Mouse (Mus musculus) liver, embryonic 16.5 days (tissue): Measurements from ENCODE around the gene Arvcf. TPM values are rescaled to one million over a fixed set of nuclear protein-coding genes. Genes with fewer than 3 reads are reported as not detected.

Source experiments
- ATAC-seq: fragments of 200-750 bp; cut with Nextera tagmentation; 2 replicates; pipeline ENCODE4 v1.8.0; 2017; ENCODE audit warnings: low read depth, mild to moderate bottlenecking, moderate number of reproducible peaks, moderate library complexity
- H3K27ac ChIP-seq: fragments of 300-500 bp; sonication (generic); 2 replicates; pipeline ENCODE4 v1.5.1; 2014; ENCODE audit warnings: mild to moderate bottlenecking, low read length
- H3K27me3 ChIP-seq: fragments of 300-500 bp; sonication (generic); 2 replicates; pipeline ENCODE4 v1.6.1; 2014; ENCODE audit warnings: low read depth, low read length, mixed read lengths; ENCODE audit not compliant: control insufficient read depth, insufficient read depth
- H3K36me3 ChIP-seq: fragments of 300-500 bp; sonication (generic); 2 replicates; pipeline ENCODE4 v1.6.1; 2014; ENCODE audit warnings: mild to moderate bottlenecking; ENCODE audit not compliant: control insufficient read depth, insufficient read depth
- H3K4me1 ChIP-seq: fragments of 300-500 bp; sonication (generic); 2 replicates; pipeline ENCODE4 v1.6.1; 2014; ENCODE audit warnings: low read depth, low read length, mixed read lengths; ENCODE audit not compliant: control insufficient read depth
- H3K4me2 ChIP-seq: fragments of 300-500 bp; sonication (generic); 2 replicates; pipeline ENCODE4 v1.6.1; 2014; ENCODE audit warnings: low read depth, low read length, mixed read lengths
- H3K4me3 ChIP-seq: fragments of 300-500 bp; sonication (generic); 2 replicates; pipeline ENCODE4 v1.5.1; 2014; ENCODE audit warnings: low read depth, mild to moderate bottlenecking, low read length
- H3K9ac ChIP-seq: fragments of 300-500 bp; sonication (generic); 2 replicates; pipeline ENCODE4 v1.6.1; 2014; ENCODE audit warnings: low read depth, low read length
- H3K9me3 ChIP-seq: fragments of 300-500 bp; sonication (generic); replicated peaks from 2 replicates; pipeline ENCODE4 v1.6.1; 2016; ENCODE audit warnings: low read length; ENCODE audit not compliant: control insufficient read depth
- WGBS: fragments of 180-500 bp; shearing (Covaris S2); extraction: QIAGEN DNeasy Blood & Tissue Kit; methylation state at CpG from one replicate; pipeline ENCODE4 v1.1.7; 2014; ENCODE audit not compliant: insufficient replicate concordance; 5-methylcytosine and 5-hydroxymethylcytosine counted together
- polyA plus RNA-seq: library from polyadenylated mRNA; unstranded; fragments of >200 nt; fragmentation: Nextera tagmentation; extraction: Ambion mirVana; gene quantifications from 2 replicates; pipeline ENCODE4 v1.2.1, GENCODE M21; 2015

Arvcf gene
- polyA plus RNA-seq, 1 experiment from 2014 or later, result 8.6 TPM

GRCm38 (mm10) chr16:18436128-18436527 is 88.1 kb downstream of the Arvcf start:
- H3K4me3 ChIP-seq, result no peak overlapping the region
- H3K27ac ChIP-seq, result no peak overlapping the region
- H3K36me3 ChIP-seq, result peaks cover 66% of the 10 kb centered on the region
- no peak for ATAC-seq
- no peaks in the 10 kb centered on the region for H3K9me3 ChIP-seq
- H3K4me1 ChIP-seq, result peaks cover 14% of the 10 kb centered on the region
- no peak overlapping the region for H3K9ac ChIP-seq
- WGBS, result 91% methylated on average over 6 of the region's 6 CpGs
- no peak overlapping the region for H3K4me2 ChIP-seq
- H3K27me3 ChIP-seq, result no peaks in the 10 kb centered on the region

GRCm38 (mm10) chr16:18443385-18443841 is 95.4 kb downstream of the Arvcf start:
- H3K27ac ChIP-seq, result no peak overlapping the region
- no peaks in the 10 kb centered on the region for H3K4me1 ChIP-seq
- no peak overlapping the region for H3K4me3 ChIP-seq
- peak; percentile 67 for ATAC-seq
- no peak overlapping the region for H3K4me2 ChIP-seq
- peaks cover 72% of the 10 kb centered on the region for H3K36me3 ChIP-seq
- H3K27me3 ChIP-seq, result no peaks in the 10 kb centered on the region
- 19% methylated on average over 8 of the region's 8 CpGs for WGBS
- H3K9me3 ChIP-seq, result no peaks in the 10 kb centered on the region
- no peak overlapping the region for H3K9ac ChIP-seq

GRCm38 (mm10) chr16:18447243-18447642 is 99.3 kb downstream of the Arvcf start:
- Histone ChIP-seq H3K9ac (no peak overlapping the region), H3K4me1 (no peaks in the 10 kb centered on the region), H3K4me3 (no peak overlapping the region), H3K27me3 (no peaks in the 10 kb centered on the region), H3K4me2 (no peak overlapping the region), H3K9me3 (no peaks in the 10 kb centered on the region), H3K27ac (no peak overlapping the region), H3K36me3 (peaks cover 73% of the 10 kb centered on the region)
- no peak for ATAC-seq

GRCm38 (mm10) chr16:18448104-18448503 is 100.1 kb downstream of the Arvcf start:
- WGBS, result 76% methylated on average over 6 of the region's 6 CpGs
- Histone ChIP-seq H3K9me3 (no peaks in the 10 kb centered on the region), H3K27ac (no peak overlapping the region), H3K36me3 (peaks cover 72% of the 10 kb centered on the region), H3K27me3 (no peaks in the 10 kb centered on the region), H3K9ac (no peak overlapping the region), H3K4me3 (no peak overlapping the region), H3K4me1 (no peaks in the 10 kb centered on the region), H3K4me2 (no peak overlapping the region)
- ATAC-seq, result no peak

- H3K4me3 ChIP-seq, result no peak overlapping the region
- no peak overlapping the region for H3K9ac ChIP-seq
- no peaks in the 10 kb centered on the region for H3K27me3 ChIP-seq
- 88% methylated on average over 4 of the region's 4 CpGs for WGBS
- peaks cover 66% of the 10 kb centered on the region for H3K36me3 ChIP-seq
- ATAC-seq, result no peak
- H3K27ac ChIP-seq, result no peak overlapping the region
- H3K4me1 ChIP-seq, result no peaks in the 10 kb centered on the region
- H3K4me2 ChIP-seq, result no peak overlapping the region
- H3K9me3 ChIP-seq, result no peaks in the 10 kb centered on the region
These were observed 101.0 kb downstream of the Arvcf start for GRCm38 (mm10) chr16:18449005-18449404.

GRCm38 (mm10) chr16:18451486-18452181 is 103.7 kb downstream of the Arvcf start:
- WGBS, result 87% methylated on average over 9 of the region's 9 CpGs

GRCm38 (mm10) chr16:18452361-18452862 is 104.4 kb downstream of the Arvcf start:
- H3K9me3 ChIP-seq, result no peaks in the 10 kb centered on the region
- no peak overlapping the region for H3K4me2 ChIP-seq
- H3K4me3 ChIP-seq, result no peak overlapping the region
- H3K27me3 ChIP-seq, result no peaks in the 10 kb centered on the region
- no peak for ATAC-seq
- H3K4me1 ChIP-seq, result no peaks in the 10 kb centered on the region
- H3K27ac ChIP-seq, result no peak overlapping the region
- H3K9ac ChIP-seq, result no peak overlapping the region
- WGBS, result 90% methylated on average over 8 of the region's 8 CpGs
- peaks cover 73% of the 10 kb centered on the region for H3K36me3 ChIP-seq

More at GRCm38 (mm10) chr16:18451486-18452181, 103.7 kb downstream of the Arvcf start:
- no peak for ATAC-seq
- Histone ChIP-seq H3K4me1 (no peaks in the 10 kb centered on the region), H3K9me3 (no peaks in the 10 kb centered on the region), H3K9ac (no peak overlapping the region), H3K4me3 (no peak overlapping the region), H3K4me2 (no peak overlapping the region), H3K36me3 (peaks cover 67% of the 10 kb centered on the region), H3K27me3 (no peaks in the 10 kb centered on the region), H3K27ac (no peak overlapping the region)

- Histone ChIP-seq H3K36me3 (peaks cover 75% of the 10 kb centered on the region), H3K27me3 (no peaks in the 10 kb centered on the region), H3K9ac (no peak overlapping the region), H3K27ac (no peak overlapping the region), H3K4me2 (no peak overlapping the region), H3K4me3 (no peak overlapping the region), H3K9me3 (no peaks in the 10 kb centered on the region), H3K4me1 (peaks cover 9% of the 10 kb centered on the region)
- 74% methylated on average over 5 of the region's 5 CpGs for WGBS
- no peak for ATAC-seq
These were observed 105.9 kb downstream of the Arvcf start for GRCm38 (mm10) chr16:18453846-18454245.

GRCm38 (mm10) chr16:18455407-18455806 is 107.4 kb downstream of the Arvcf start:
- ATAC-seq, result no peak
- Histone ChIP-seq H3K4me1 (peaks cover 22% of the 10 kb centered on the region), H3K9me3 (no peaks in the 10 kb centered on the region), H3K27ac (no peak overlapping the region), H3K4me2 (no peak overlapping the region), H3K36me3 (peaks cover 70% of the 10 kb centered on the region), H3K27me3 (no peaks in the 10 kb centered on the region), H3K9ac (no peak overlapping the region), H3K4me3 (no peak overlapping the region)
- 77% methylated on average over 6 of the region's 6 CpGs for WGBS
